Mouse (Mus musculus): ENCODE data around the gene Cpne7.

- TF ChIP-seq POLR2A (IDR thresholded peaks at IDR 0.05; ENCODE audit: borderline replicate concordance, low read depth, low read length) (no peak), CTCF (IDR thresholded peaks at IDR 0.05; ENCODE audit: low read depth, low read length) (no peak)
Measured at GRCm38 (mm10) chr8:123131041-123131440, 13.9 kb downstream of the Cpne7 start.
